Mouse (Mus musculus) small intestine, adult 2 months (tissue): ENCODE data around the gene Barx2. TPM values are rescaled to one million over a fixed set of nuclear protein-coding genes. Genes with fewer than 3 reads are reported as not detected.

Experiments
- H3K27ac ChIP-seq: fragments of 200-500 bp; 2 replicates; pipeline ENCODE4 v1.5.1; 2012; ENCODE audit warnings: low read depth, low read length, control low read depth, inconsistent platforms; ENCODE audit not compliant: insufficient read depth
- H3K27me3 ChIP-seq: fragments of 200-500 bp; 2 replicates; pipeline ENCODE4 v1.6.1; 2012; ENCODE audit warnings: mild to moderate bottlenecking, moderate library complexity, low read length, inconsistent platforms; ENCODE audit not compliant: control insufficient read depth, insufficient read depth
- H3K36me3 ChIP-seq: fragments of 200-500 bp; 2 replicates; pipeline ENCODE4 v1.6.1; 2012; ENCODE audit warnings: mild to moderate bottlenecking, low read length, control low read depth, inconsistent platforms; ENCODE audit not compliant: control insufficient read depth, insufficient read depth
- H3K4me1 ChIP-seq: fragments of 200-500 bp; 2 replicates; pipeline ENCODE4 v1.6.1; 2012; ENCODE audit warnings: low read length, inconsistent platforms, mixed read lengths; ENCODE audit not compliant: control insufficient read depth, insufficient read depth, insufficient read length
- H3K4me3 ChIP-seq: fragments of 200-500 bp; 2 replicates; pipeline ENCODE4 v1.5.1; 2012; ENCODE audit warnings: low read depth, mild to moderate bottlenecking, control low read depth, inconsistent platforms, low read length, moderate library complexity
- CTCF ChIP-seq: fragments of 200-500 bp; IDR thresholded peaks from 2 replicates; pipeline ENCODE4 v1.5.1; 2012; ENCODE audit warnings: low read depth, mild to moderate bottlenecking, control low read depth, inconsistent platforms, low read length, moderate library complexity, mixed read lengths; ENCODE audit not compliant: insufficient replicate concordance, insufficient read length; ENCODE audit errors: extremely low read depth
- POLR2A ChIP-seq: fragments of 200-500 bp; IDR thresholded peaks from 2 replicates; pipeline ENCODE4 v1.6.1; 2012; ENCODE audit warnings: low read depth, mild to moderate bottlenecking, control low read depth, inconsistent platforms, low read length, moderate library complexity
- WGBS: fragments of 180-500 bp; shearing (Covaris S2); methylation state at CpG from one replicate; pipeline ENCODE4 v1.1.7; 2018; 5-methylcytosine and 5-hydroxymethylcytosine counted together
- polyA plus RNA-seq: library from polyadenylated mRNA; depleted of rRNA; stranded (reverse); fragments of >200 nt; gene quantifications from 2 replicates; pipeline ENCODE4 v1.2.3, GENCODE M21; 2012

The Barx2 gene
- polyA plus RNA-seq, 1 experiment: 65.1 TPM

- no peak for TF ChIP-seq CTCF
- TF ChIP-seq POLR2A: no peak
- Histone ChIP-seq H3K36me3 (no peaks in the 10 kb centered on the region), H3K4me1 (peaks cover 3% of the 10 kb centered on the region; the same call in 1 of the 2 replicates), H3K27me3 (peaks cover 15% of the 10 kb centered on the region), H3K4me3 (peak overlapping the region; percentile 91), H3K27ac (peak overlapping the region; percentile 86)
- WGBS: 1% methylated on average over 54 of the region's 54 CpGs
Measured at GRCm38 (mm10) chr9:31913739-31914591, 703 bp upstream of the Barx2 start.

- 19% methylated on average over 16 of the region's 16 CpGs for WGBS
- Histone ChIP-seq H3K36me3 (no peaks in the 10 kb centered on the region), H3K27ac (peak overlapping the region; percentile 86), H3K27me3 (peaks cover 15% of the 10 kb centered on the region), H3K4me3 (peak overlapping the region; percentile 91), H3K4me1 (peaks cover 3% of the 10 kb centered on the region; the same call in 1 of the 2 replicates)
- TF ChIP-seq CTCF (no peak), POLR2A (no peak)
Measured at GRCm38 (mm10) chr9:31912553-31912920, 725 bp downstream of the Barx2 start.

- no peak overlapping the region for H3K4me3 ChIP-seq
- H3K27ac ChIP-seq: no peak overlapping the region
- peaks cover 11% of the 10 kb centered on the region for H3K27me3 ChIP-seq
- 55% methylated on average over 5 of the region's 5 CpGs for WGBS
- H3K4me1 ChIP-seq: peaks cover 5% of the 10 kb centered on the region; the same call in 1 of the 2 replicates
- no peaks in the 10 kb centered on the region; the same call in 1 of the 2 replicates for H3K36me3 ChIP-seq
- no peak for TF ChIP-seq POLR2A
- no peak for TF ChIP-seq CTCF
Measured at GRCm38 (mm10) chr9:31910221-31910620, 3.0 kb downstream of the Barx2 start.

GRCm38 (mm10) chr9:31901781-31902180 lies 11.5 kb downstream of the Barx2 start:
- H3K4me1 ChIP-seq: peaks cover 5% of the 10 kb centered on the region; the same call in 1 of the 2 replicates
- no peak overlapping the region for H3K27ac ChIP-seq
- no peak for TF ChIP-seq CTCF
- no peak for TF ChIP-seq POLR2A
- no peak overlapping the region for H3K4me3 ChIP-seq
- no peaks in the 10 kb centered on the region for H3K27me3 ChIP-seq
- no peaks in the 10 kb centered on the region; the same call in 1 of the 2 replicates for H3K36me3 ChIP-seq
- WGBS: 81% methylated on average over 2 of the region's 2 CpGs

- no peak overlapping the region for H3K27ac ChIP-seq
- no peak overlapping the region for H3K4me3 ChIP-seq
- TF ChIP-seq POLR2A (no peak), CTCF (no peak)
- 41% methylated on average over 10 of the region's 10 CpGs for WGBS
- no peaks in the 10 kb centered on the region for H3K27me3 ChIP-seq
- H3K4me1 ChIP-seq: no peaks in the 10 kb centered on the region
- no peaks in the 10 kb centered on the region for H3K36me3 ChIP-seq
Measured at GRCm38 (mm10) chr9:31894775-31895320, 18.4 kb downstream of the Barx2 start.

- Histone ChIP-seq H3K36me3 (no peaks in the 10 kb centered on the region; the same call in 1 of the 2 replicates), H3K4me1 (no peaks in the 10 kb centered on the region), H3K4me3 (no peak overlapping the region), H3K27ac (no peak overlapping the region), H3K27me3 (no peaks in the 10 kb centered on the region)
- no peak for TF ChIP-seq CTCF
- TF ChIP-seq POLR2A: no peak
- 86% methylated on average over 4 of the region's 4 CpGs for WGBS
Measured at GRCm38 (mm10) chr9:31888333-31888732, 24.9 kb downstream of the Barx2 start.

- Histone ChIP-seq H3K36me3 (no peaks in the 10 kb centered on the region; the same call in 1 of the 2 replicates), H3K27me3 (no peaks in the 10 kb centered on the region), H3K4me3 (no peak overlapping the region), H3K27ac (no peak overlapping the region), H3K4me1 (no peaks in the 10 kb centered on the region)
- 62% methylated on average over 3 of the region's 3 CpGs for WGBS
- no peak for TF ChIP-seq POLR2A
- TF ChIP-seq CTCF: no peak
Measured at GRCm38 (mm10) chr9:31886258-31886657, 27.0 kb downstream of the Barx2 start.
